Mouse (Mus musculus): Measurements from ENCODE around the gene Hamp.

- TF ChIP-seq POLR2A (IDR thresholded peaks at IDR 0.05; ENCODE audit: low read depth, low read length) (no peak), CTCF (IDR thresholded peaks at IDR 0.05; ENCODE audit: extremely low read depth, insufficient read depth, insufficient read length, insufficient replicate concordance) (no peak)
Measured at GRCm38 (mm10) chr7:30965677-30966076, 21.8 kb upstream of the Hamp start.

Measured in spleen, adult 2 months (tissue).